Mouse (Mus musculus) inflammation-experienced regulatory T-cells, adult 6 months (primary cell): Measurements from ENCODE around the gene Zdhhc17. TPM values are rescaled to one million over a fixed set of nuclear protein-coding genes. Genes with fewer than 3 reads are reported as not detected.

Experiments
- ATAC-seq: one replicate; pipeline ENCODE4 v1.8.0; 2017
- polyA plus RNA-seq, 3 experiments: library from polyadenylated mRNA; unstranded; fragments of 100-300 nt; shearing (Covaris generic); gene quantifications; one replicate each; pipeline ENCODE4 v1.2.1; 2017

Zdhhc17 gene
- polyA plus RNA-seq, 3 experiments from 2014 or later = 12.5 to 23.8 (median 19.7) TPM

- no peak for ATAC-seq
Measured at GRCm38 (mm10) chr10:110918414-110919391, 91.2 kb downstream of the Zdhhc17 start.

- ATAC-seq = no peak
Measured at GRCm38 (mm10) chr10:110917521-110917920, 92.4 kb downstream of the Zdhhc17 start.

GRCm38 (mm10) chr10:110916666-110917344 lies 93.1 kb downstream of the Zdhhc17 start:
- ATAC-seq = no peak

- no peak for ATAC-seq
Measured at GRCm38 (mm10) chr10:110903862-110904261, 106.1 kb downstream of the Zdhhc17 start.

GRCm38 (mm10) chr10:110899744-110900501 lies 110.0 kb downstream of the Zdhhc17 start:
- ATAC-seq = no peak

Other genes starting within 250 kb of the Zdhhc17 start
- 1 to 10 TPM; 1.4 to 4.7 (median 2.2) TPM for gene Csrp2, start 90.4 kb downstream of the Zdhhc17 start, polyA plus RNA-seq
- gene Osbpl8, start 154.6 kb upstream of the Zdhhc17 start, polyA plus RNA-seq = 10 to 100 TPM; 13.7 to 16.3 (median 15.3) TPM